Mouse (Mus musculus) urinary bladder, postnatal 36 days (tissue): ENCODE data around the gene Ppp1r12c.
A peak's percentile ranks its signal among the peaks of the same experiment; 100 is the strongest.

Experiments
- DNase-seq, 2 experiments: peaks; one replicate each; pipeline ENCODE4 v3.0.0; 2022; ENCODE audit warnings: low spot score in 2 of 2, mixed read lengths in 1 of 2

Ppp1r12c gene

DNA sequence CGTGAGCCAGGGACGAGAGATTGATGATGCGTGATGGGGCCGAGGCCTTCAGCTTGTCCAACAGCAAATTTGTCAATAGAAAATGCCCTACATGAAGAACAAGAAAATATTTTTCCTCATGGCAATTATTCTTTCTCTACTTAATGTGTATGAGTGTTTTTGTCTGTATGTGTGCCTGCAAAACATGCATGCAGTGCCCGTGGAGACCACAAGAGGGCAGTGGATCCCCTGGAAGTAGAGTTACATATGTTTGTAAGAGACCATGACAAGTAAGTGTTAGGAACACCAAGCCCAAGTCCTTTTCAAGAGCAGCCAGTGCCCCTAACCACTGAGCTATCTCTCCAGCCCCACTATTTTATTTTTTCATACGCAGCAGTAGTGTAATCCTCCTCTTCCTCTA lies 69.9 kb downstream of the Ppp1r12c start:
- peak; percentile 67 to 69 for DNase-seq
